Mouse (Mus musculus) E14TG2a.4 (cell line): Measurements from ENCODE around the gene Dab1.

Source experiments
- H3K27me3 ChIP-seq: 2 replicates; pipeline ENCODE4 v1.6.1; 2014; ENCODE audit warnings: low read length, control low read depth; ENCODE audit not compliant: insufficient read depth
- H3K36me3 ChIP-seq: 2 replicates; pipeline ENCODE4 v1.6.1; 2014; ENCODE audit warnings: low read length, control low read depth; ENCODE audit not compliant: insufficient read depth
- H3K4me1 ChIP-seq: replicated peaks from 2 replicates; pipeline ENCODE4 v1.6.1; 2014; ENCODE audit warnings: low read depth, low read length, control low read depth
- H3K4me3 ChIP-seq: replicated peaks from 2 replicates; pipeline ENCODE4 v1.5.1; 2014; ENCODE audit warnings: mild to moderate bottlenecking, low read length
- H3K9me3 ChIP-seq: 2 replicates; pipeline ENCODE4 v1.6.1; 2014; ENCODE audit warnings: low read length, control low read depth
- CTCF ChIP-seq: conservative IDR thresholded peaks from 2 replicates; pipeline ENCODE4 v1.5.1; 2014; ENCODE audit warnings: low read length
- NANOG ChIP-seq: IDR thresholded peaks from 2 replicates; pipeline ENCODE4 v1.6.1; 2014; ENCODE audit warnings: borderline replicate concordance, low read length, mixed read lengths
- POU5F1 ChIP-seq: IDR thresholded peaks from 2 replicates; pipeline ENCODE4 v1.6.1; 2014; ENCODE audit warnings: low read length, borderline replicate concordance

Gene Dab1

DNA sequence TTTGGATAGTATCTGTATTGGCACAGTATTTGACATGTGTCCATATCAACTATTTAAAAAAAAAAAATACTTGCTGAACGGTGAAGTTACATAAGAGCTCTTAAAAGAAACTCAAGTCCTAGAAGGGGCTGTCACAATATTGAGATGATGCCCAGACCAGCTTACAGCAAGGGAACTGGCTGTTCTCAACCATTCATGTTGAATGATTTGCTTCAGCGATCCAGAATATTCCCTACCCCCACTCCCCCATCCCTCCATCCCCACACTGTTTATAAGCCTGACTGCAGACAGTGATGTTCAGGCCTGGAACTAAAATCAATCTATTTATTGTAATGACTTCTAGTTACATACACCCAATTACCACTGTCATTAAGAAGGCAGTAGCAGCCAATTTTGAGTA lies 424.3 kb downstream of the Dab1 start:
- Histone ChIP-seq H3K36me3 (no peaks in the 10 kb centered on the region), H3K9me3 (no peaks in the 10 kb centered on the region), H3K4me1 (no peaks in the 10 kb centered on the region), H3K4me3 (no peak overlapping the region), H3K27me3 (no peaks in the 10 kb centered on the region)
- no peak for TF ChIP-seq POU5F1
- no peak for TF ChIP-seq CTCF
- no peak for TF ChIP-seq NANOG

DNA sequence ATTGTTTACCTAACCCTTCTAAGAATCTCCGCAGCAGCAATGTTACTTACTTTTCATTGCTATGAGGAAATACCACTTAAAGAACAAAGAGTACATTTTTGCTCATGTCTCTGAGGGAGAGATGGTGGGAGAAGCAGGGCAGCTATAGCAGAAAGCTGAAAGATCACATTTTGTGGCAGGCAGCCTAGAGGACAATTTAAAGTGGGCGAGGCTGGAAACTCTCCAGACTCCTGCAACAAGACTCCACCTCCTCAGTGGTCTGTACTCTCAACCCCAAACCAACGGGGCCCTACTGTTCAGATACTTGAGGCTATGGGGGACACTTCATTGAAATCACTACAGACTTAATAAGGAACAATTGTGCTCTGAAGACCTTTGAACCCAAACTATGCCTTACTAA lies 425.5 kb downstream of the Dab1 start:
- Histone ChIP-seq H3K36me3 (no peaks in the 10 kb centered on the region), H3K4me1 (no peaks in the 10 kb centered on the region), H3K27me3 (no peaks in the 10 kb centered on the region), H3K9me3 (no peaks in the 10 kb centered on the region), H3K4me3 (no peak overlapping the region)
- no peak for TF ChIP-seq CTCF
- no peak for TF ChIP-seq NANOG
- no peak for TF ChIP-seq POU5F1

DNA sequence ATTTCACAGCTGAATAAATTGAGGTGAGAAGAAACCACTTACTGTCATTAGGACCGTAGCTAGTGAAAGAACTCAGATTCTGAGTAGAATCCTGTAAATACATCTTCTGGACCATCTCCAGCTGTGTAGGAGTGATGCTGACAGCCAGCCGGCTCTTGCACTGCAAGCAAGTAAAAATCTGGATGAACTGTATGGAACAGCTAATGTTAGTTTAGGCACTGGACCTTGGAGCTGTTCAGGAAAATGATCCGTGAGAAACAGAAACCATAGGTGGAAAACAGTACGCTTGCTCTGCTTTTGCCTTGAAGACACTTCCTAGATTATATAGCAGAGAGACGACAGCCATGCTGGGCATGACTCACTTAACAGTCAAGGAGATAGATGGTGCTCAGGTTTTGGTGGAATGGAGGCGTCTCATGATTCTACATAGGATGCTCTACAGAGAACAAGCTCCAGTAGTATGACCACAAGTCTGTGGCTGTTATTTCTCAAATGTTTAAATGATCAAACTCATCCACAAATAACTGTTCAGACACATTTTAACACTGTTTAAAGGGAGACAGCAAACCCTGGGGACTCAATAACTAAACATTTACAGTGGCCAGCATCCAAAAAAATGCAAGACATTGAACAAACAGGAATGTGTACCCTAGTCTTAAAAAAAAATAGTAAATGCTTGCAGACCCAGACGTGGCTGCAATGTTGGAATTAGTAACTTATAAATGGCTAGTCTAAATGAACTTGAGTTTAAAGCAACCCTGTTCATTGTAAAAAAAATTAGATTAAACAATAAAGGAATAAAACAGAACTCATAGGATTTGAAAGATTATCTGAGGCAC lies 429.0 kb downstream of the Dab1 start:
- TF ChIP-seq POU5F1 (no peak), NANOG (no peak)
- no peak overlapping the region for H3K4me3 ChIP-seq
- no peaks in the 10 kb centered on the region for H3K9me3 ChIP-seq
- H3K27me3 ChIP-seq: no peaks in the 10 kb centered on the region
- no peaks in the 10 kb centered on the region for H3K36me3 ChIP-seq
- H3K4me1 ChIP-seq: no peaks in the 10 kb centered on the region

DNA sequence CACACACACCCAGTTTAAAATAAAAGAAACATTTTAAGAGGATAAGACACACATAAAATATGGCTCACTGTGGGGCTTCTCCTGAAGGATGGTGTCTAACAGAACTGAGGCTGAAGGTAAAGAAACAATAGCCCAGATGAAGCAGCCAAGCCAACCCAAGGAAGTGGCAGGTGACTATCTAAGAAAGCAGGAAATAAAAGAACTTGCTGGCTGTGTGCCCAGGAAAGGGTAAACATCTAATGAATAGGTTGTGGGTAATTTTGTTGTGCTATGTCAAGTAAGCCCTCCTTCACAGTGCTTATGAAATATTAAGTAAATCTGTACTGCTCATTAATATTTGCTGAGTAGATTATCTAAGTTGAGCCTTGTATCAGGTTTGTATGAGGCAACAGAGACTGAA lies 438.0 kb downstream of the Dab1 start:
- Histone ChIP-seq H3K9me3 (no peaks in the 10 kb centered on the region), H3K4me1 (no peaks in the 10 kb centered on the region), H3K27me3 (no peaks in the 10 kb centered on the region), H3K4me3 (no peak overlapping the region), H3K36me3 (no peaks in the 10 kb centered on the region)
- no peak for TF ChIP-seq CTCF
- no peak for TF ChIP-seq NANOG
- no peak for TF ChIP-seq POU5F1

DNA sequence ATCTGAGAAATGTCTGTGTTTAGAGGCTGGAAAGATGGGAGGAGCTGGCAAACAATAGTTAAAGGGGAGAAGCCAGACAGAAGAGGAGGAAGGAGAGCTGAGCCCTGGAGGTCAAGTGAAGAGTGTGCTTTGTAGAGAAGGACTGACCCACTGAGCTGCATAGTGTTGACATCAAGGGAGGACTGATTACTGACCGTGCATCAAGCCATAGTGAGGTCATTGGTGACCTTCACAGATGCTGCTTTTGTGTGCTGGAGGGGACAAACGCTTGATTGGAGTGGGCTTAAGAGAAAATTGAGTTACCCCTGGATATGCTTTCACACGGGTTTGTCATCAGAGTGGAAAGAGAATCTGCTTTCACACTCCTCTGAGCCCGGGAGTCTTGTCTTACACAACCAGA lies 440.4 kb downstream of the Dab1 start:
- H3K4me3 ChIP-seq: no peak overlapping the region
- no peaks in the 10 kb centered on the region for H3K36me3 ChIP-seq
- no peaks in the 10 kb centered on the region for H3K9me3 ChIP-seq
- TF ChIP-seq POU5F1 (no peak), CTCF (no peak), NANOG (no peak)
- H3K4me1 ChIP-seq: 0 out of 2 replicates have a peak, but pooled peaks cover under 1% of the 10 kb centered on the region
- H3K27me3 ChIP-seq: no peaks in the 10 kb centered on the region

DNA sequence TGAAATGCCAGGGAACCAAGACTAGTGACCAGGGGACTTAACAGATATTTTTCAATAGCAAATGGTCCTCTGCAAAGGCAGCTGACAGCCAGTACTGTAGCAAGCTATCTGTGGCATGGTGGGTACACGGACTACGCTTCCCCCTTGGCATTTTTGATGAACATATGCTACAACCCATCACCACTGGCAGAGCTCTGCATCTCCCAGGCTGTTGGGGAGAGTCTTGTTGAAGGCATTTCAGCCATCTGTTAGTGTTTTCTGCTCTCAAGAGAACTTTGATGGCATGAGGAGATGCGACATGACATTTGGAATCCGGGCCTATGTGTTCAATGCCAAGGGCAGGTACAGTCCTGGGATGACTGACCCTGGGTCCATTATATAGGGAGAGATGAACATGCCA lies 443.2 kb downstream of the Dab1 start:
- Histone ChIP-seq H3K4me3 (no peak overlapping the region), H3K27me3 (no peaks in the 10 kb centered on the region), H3K4me1 (peaks cover 13% of the 10 kb centered on the region), H3K36me3 (no peaks in the 10 kb centered on the region), H3K9me3 (no peaks in the 10 kb centered on the region)
- no peak for TF ChIP-seq POU5F1

DNA sequence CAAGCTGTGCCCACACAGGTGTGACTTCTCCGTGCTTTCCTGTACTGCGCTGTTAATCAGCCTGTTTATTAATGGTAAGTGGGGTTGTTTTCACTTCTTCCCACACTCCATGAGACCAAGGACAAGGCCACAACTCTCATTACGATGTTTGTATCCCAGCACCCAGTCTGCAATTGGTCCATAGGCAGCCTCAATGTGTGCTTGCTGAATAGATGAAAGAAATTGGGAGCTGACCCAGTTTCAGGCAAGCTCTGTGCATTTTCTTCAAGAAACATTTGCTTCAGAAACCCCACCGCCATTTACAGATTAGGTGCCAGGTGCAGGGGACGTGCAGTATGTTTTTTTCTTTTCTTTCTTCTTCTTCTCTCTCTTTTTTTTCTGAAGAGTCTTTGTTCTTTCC lies 447.7 kb downstream of the Dab1 start:
- H3K4me3 ChIP-seq: no peak overlapping the region
- H3K9me3 ChIP-seq: no peaks in the 10 kb centered on the region
- no peaks in the 10 kb centered on the region for H3K27me3 ChIP-seq
- no peaks in the 10 kb centered on the region for H3K36me3 ChIP-seq
- peaks cover 13% of the 10 kb centered on the region for H3K4me1 ChIP-seq
- no peak for TF ChIP-seq CTCF
- TF ChIP-seq POU5F1: no peak
- no peak for TF ChIP-seq NANOG

DNA sequence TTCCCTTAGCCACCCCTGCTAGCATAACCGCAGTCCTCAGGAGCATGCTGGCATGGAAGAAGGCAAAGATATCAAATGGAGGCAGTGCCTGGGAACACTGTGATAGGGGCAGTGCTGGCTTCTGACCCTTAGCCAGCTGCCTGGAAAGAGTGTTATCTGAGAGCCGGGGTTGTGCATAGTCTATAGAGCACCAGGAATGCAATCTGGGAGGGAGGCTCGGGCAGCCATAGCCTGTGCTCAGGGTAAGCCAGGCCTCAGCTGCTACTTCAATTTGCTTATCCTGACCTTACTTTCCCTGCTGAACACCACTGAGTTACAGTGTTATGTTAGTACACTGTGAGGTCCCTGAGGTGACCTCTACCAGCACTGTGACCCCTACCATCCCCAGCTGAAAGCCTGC lies 448.6 kb downstream of the Dab1 start:
- TF ChIP-seq POU5F1 (no peak), NANOG (no peak), CTCF (no peak)
- H3K9me3 ChIP-seq: no peaks in the 10 kb centered on the region
- H3K36me3 ChIP-seq: no peaks in the 10 kb centered on the region
- H3K27me3 ChIP-seq: no peaks in the 10 kb centered on the region
- peaks cover 13% of the 10 kb centered on the region for H3K4me1 ChIP-seq
- H3K4me3 ChIP-seq: no peak overlapping the region

DNA sequence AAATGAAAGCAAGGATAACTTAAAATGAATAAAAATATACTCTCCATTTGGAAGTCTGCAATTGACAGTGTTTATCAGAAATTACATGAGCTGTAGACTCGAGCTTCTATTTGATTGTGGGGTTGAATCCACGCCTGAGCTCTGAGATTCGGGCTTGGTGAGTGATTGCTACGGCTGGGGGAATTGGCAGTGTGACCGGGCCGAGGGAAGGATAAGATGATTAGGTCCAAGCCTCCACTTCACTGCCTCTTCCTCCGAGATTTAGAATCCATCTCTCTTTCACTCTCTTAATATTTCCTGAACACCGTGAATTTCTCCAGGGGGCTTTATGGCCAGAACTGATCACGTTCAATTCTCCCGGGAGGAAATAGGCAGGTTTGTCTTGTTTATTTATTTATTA lies 452.1 kb downstream of the Dab1 start:
- TF ChIP-seq CTCF (no peak), POU5F1 (no peak), NANOG (no peak)
- Histone ChIP-seq H3K4me3 (no peak overlapping the region), H3K4me1 (no peaks in the 10 kb centered on the region), H3K9me3 (no peaks in the 10 kb centered on the region), H3K36me3 (no peaks in the 10 kb centered on the region), H3K27me3 (no peaks in the 10 kb centered on the region)
